Mouse (Mus musculus): Measurements from ENCODE around the gene Fam102a. TPM values are rescaled to one million over a fixed set of nuclear protein-coding genes. Genes with fewer than 3 reads are reported as not detected.
A peak's percentile ranks its signal among the peaks of the same experiment; 100 is the strongest.

Fam102a gene
- polyA plus RNA-seq, 1 experiment from 2014 or later = 15.5 TPM

DNA sequence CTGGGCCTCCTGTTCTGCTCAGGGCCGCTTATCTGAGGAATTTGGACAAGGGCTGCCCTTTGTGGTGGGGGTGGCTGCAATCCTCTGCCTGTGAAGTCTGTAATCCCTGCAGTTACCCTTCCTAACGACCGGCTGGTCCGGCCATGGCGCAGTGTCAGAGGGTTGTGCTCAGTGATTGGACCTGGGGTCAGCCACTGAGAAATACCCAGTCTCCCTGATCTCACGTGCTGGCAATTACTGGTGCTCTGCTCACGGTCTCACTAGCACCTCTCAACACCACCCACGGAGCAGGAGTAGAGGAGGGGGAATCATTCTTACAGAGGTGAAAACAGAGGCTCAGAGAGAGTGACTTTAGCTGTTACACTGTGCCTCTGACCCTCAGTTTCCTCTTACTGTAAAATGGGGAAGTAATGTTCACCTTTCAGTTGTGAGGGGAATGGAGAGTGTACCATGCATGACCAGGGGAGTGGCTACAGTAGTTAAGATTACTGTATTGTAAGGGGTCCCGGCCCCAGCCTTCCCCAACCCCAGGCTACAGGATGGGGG is 2.3 kb downstream of the Fam102a start:
- 14% methylated on average over 9 of the region's 9 CpGs for WGBS

DNA sequence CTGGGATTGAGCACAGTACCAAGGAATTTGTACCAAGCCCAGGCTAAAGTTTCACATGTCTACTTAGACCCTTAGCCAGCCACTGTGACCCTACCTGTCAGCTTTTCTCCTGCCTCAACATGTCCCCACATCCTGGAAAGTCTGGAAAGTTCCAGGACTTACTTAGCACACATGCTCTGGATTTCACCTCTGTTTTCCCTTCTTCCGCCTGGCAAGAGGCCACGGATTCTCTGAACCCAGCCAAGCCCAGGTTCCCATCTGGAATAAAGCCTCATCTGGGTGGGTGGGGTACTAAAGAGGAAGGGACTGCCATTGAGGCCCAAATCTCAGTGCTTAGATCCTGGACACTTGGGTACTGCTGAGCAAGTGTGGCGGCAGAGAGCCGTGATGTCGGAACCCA is 2.8 kb downstream of the Fam102a start:
- Histone ChIP-seq H3K4me2 (replicated peaks) (peak overlapping the region; percentile 64), H3K36me3 (no peaks in the 10 kb centered on the region), H3K4me3 (peak overlapping the region; percentile 91), H3K27me3 (no peaks in the 10 kb centered on the region), H3K9ac (peak overlapping the region; percentile 97; the same call in 1 of the 2 replicates), H3K4me1 (peaks cover 68% of the 10 kb centered on the region), H3K9me3 (replicated peaks) (no peaks in the 10 kb centered on the region), H3K27ac (no peak overlapping the region)
- 78% methylated on average over 5 of the region's 5 CpGs for WGBS
- no peak for ATAC-seq (ENCODE audit: low FRiP score)

More for the DNA sequence above, 2.3 kb downstream of the Fam102a start:
- H3K27me3 ChIP-seq = no peaks in the 10 kb centered on the region
- no peaks in the 10 kb centered on the region for H3K36me3 ChIP-seq
- peak overlapping the region; percentile 64 for H3K4me2 ChIP-seq (replicated peaks)
- H3K9ac ChIP-seq = peak overlapping the region; percentile 97
- H3K4me1 ChIP-seq = peaks cover 68% of the 10 kb centered on the region
- no peak overlapping the region for H3K27ac ChIP-seq
- no peak for ATAC-seq (ENCODE audit: low FRiP score)
- no peaks in the 10 kb centered on the region for H3K9me3 ChIP-seq (replicated peaks)
- H3K4me3 ChIP-seq = peak overlapping the region; percentile 91

DNA sequence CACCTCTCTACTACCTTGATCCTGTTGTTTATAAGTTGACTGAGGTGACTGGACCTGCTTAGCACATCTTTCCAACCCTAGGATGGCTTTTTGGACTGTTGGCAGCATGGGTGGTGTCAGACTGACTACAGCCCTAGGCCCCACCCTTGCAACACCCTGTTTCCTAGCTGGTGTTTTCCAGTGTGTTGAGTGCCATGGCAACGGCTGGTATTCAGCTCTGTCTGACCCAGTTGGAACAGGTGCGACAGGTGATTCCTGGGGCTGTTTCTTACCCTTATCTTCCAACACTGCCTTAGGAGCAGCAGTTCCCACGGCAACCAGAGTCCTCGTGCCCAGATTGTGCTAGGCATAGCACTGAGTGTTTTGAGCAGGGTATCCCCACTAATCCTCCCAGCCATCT is 3.3 kb downstream of the Fam102a start:
- WGBS = 74% methylated on average over 4 of the region's 4 CpGs
- Histone ChIP-seq H3K4me1 (peaks cover 65% of the 10 kb centered on the region), H3K27ac (no peak overlapping the region), H3K9ac (peak overlapping the region; percentile 97; the same call in 1 of the 2 replicates), H3K4me3 (no peak overlapping the region), H3K9me3 (replicated peaks) (no peaks in the 10 kb centered on the region), H3K27me3 (no peaks in the 10 kb centered on the region), H3K4me2 (replicated peaks) (peak overlapping the region; percentile 64), H3K36me3 (no peaks in the 10 kb centered on the region)
- ATAC-seq (ENCODE audit: low FRiP score) = no peak

DNA sequence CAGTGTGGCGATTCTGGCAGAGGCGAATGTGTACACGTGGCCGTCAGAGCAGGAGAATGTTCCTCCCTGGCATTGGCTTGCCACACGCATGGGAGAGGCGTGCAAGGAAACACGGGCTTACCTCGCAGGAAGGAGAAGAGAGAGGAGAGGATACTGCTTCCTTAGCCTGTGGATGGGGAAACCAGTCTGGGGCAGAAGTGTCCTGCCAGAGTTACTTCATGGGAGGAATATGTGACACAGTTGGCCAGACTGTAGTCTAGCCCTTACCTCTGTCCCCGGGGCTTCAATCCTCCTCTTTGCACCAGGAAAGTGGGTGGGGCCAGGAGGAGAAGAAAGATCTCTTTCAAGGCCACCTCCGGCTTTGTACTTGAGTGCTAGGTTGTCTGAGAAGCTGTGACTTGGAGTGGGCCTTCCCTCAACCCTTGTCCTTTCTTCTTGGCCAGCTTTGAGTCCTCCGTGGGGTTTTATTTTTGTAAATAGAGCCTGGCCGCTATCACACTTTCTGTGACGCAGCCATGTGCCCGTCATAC is 4.4 kb downstream of the Fam102a start:
- Histone ChIP-seq H3K27ac (no peak overlapping the region; the same call in 1 of the 2 replicates), H3K4me2 (replicated peaks) (peak overlapping the region; percentile 64), H3K4me1 (peaks cover 55% of the 10 kb centered on the region), H3K9me3 (replicated peaks) (no peaks in the 10 kb centered on the region), H3K27me3 (no peaks in the 10 kb centered on the region), H3K4me3 (no peak overlapping the region), H3K9ac (no peak overlapping the region), H3K36me3 (no peaks in the 10 kb centered on the region)
- 80% methylated on average over 14 of the region's 14 CpGs for WGBS
- ATAC-seq (ENCODE audit: low FRiP score) = no peak

DNA sequence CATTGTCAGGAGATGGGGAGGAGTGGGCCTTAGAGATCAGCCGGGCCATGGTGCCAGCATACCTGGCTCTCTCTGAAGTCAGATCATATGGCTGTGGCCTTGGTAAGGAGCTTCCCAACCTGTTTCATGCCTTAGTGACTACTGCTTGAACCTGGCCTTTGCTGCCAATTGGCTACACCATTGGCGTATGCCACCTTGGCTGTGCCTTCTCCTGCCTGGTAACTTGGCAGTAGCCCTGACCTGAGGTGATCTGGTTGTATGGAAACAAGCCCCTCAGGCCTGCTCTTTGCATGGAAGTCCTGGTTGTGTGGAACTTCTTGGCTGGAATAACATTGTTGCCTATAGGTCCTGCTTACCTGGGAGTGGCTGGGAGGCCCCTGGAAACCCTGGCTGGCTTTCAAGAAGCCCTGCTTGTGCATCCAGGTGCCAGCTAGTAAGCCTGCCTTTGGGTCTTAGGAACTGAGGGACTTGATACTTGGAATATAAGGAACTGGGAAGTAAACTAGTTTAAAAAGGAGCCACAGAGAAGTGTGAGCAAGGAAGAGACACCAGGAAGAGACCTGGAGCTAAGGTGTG is 6.3 kb downstream of the Fam102a start:
- H3K4me1 ChIP-seq = peaks cover 49% of the 10 kb centered on the region
- no peaks in the 10 kb centered on the region for H3K36me3 ChIP-seq
- no peak for ATAC-seq (ENCODE audit: low FRiP score)
- H3K27ac ChIP-seq = no peak overlapping the region
- H3K4me2 ChIP-seq (replicated peaks) = no peak overlapping the region
- H3K4me3 ChIP-seq = no peak overlapping the region
- H3K9ac ChIP-seq = no peak overlapping the region
- H3K27me3 ChIP-seq = no peaks in the 10 kb centered on the region
- H3K9me3 ChIP-seq (replicated peaks) = no peaks in the 10 kb centered on the region
- 92% methylated on average over 2 of the region's 2 CpGs for WGBS

DNA sequence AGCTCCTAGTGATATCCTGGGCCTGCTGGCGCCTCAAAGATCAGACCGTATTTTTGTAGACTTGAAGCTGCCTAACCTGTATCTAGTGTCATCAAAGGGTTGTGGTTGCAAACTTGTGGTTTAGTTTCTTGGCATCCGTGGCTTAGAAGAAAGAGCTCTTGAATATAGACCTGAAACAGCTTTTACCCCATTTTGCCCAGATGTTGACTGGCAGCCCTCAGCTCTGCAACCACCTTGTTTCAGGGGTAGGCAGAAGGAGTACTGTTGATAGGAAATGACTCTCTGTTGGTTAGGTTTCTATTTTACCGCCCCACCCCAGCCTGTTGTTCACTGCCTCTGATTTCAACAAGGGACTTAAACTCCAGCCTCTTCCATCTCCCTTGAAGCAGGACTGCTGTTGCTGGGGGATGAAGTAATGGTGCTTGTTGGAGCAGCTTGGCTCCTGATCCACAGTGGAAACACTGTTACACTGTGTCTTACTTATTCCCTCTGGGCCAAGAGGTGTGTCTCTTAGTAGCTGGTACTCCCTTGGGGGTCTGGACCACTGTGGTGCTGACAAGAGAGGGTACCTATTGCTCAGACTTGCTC is 6.9 kb downstream of the Fam102a start:
- 93% methylated on average over 4 of the region's 4 CpGs for WGBS

DNA sequence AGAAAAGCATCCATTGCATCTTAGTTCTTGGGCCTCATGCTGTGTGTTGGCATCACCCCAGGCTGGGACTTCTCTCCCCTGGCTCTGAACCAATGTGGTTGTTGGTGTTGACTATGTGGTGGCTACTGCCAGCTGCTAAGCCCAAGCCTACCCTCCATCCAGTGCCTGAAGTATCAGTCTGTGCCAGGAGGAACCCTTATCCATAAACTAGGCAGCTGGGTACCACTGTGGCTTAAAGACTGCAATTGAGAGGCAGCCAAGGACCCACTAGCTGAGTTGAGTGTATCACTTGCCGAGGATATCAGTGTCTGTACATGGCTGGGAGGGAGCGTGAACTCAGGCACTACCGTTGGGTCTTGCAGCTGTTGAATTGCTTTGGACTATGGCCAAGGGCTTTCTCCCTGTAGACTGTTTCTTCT is 7.9 kb downstream of the Fam102a start:
- ATAC-seq (ENCODE audit: low FRiP score) = no peak
- H3K4me2 ChIP-seq (replicated peaks) = no peak overlapping the region

More for the DNA sequence above, 6.9 kb downstream of the Fam102a start:
- H3K9me3 ChIP-seq (replicated peaks) = no peaks in the 10 kb centered on the region
- no peak overlapping the region for H3K9ac ChIP-seq
- H3K36me3 ChIP-seq = no peaks in the 10 kb centered on the region
- no peak overlapping the region for H3K27ac ChIP-seq
- H3K4me3 ChIP-seq = no peak overlapping the region
- no peaks in the 10 kb centered on the region for H3K27me3 ChIP-seq
- H3K4me2 ChIP-seq (replicated peaks) = no peak overlapping the region
- no peak for ATAC-seq (ENCODE audit: low FRiP score)
- peaks cover 42% of the 10 kb centered on the region for H3K4me1 ChIP-seq

DNA sequence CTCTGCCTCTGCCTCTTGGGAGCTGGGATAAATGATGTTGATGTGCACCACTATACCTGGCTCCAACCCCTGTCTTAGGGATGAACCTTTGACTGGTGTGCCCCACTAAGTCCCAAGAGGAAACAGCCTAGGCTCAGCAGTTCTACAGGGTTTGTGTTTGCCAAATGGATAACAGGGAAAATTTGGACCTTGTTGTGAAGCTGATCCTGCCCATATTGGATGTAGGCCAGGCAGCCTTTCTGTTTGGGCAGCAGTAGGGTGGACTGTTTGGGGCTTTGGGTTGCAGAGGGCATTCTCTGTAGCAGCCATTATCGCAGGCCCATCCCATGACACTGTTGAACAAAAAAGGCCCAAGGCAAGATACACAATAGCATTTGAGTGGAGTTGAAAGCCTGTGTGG is 11.8 kb downstream of the Fam102a start:
- H3K4me1 ChIP-seq = peaks cover 25% of the 10 kb centered on the region
- no peaks in the 10 kb centered on the region for H3K36me3 ChIP-seq
- H3K4me2 ChIP-seq (replicated peaks) = no peak overlapping the region
- no peak overlapping the region for H3K9ac ChIP-seq
- H3K4me3 ChIP-seq = no peak overlapping the region
- ATAC-seq (ENCODE audit: low FRiP score) = no peak
- H3K27ac ChIP-seq = no peak overlapping the region
- no peaks in the 10 kb centered on the region for H3K27me3 ChIP-seq
- no peaks in the 10 kb centered on the region for H3K9me3 ChIP-seq (replicated peaks)
- WGBS = 88% methylated on average over 1 of the region's 1 CpGs

More for the DNA sequence above, 7.9 kb downstream of the Fam102a start:
- Histone ChIP-seq H3K9me3 (replicated peaks) (no peaks in the 10 kb centered on the region), H3K4me1 (peaks cover 32% of the 10 kb centered on the region), H3K27me3 (no peaks in the 10 kb centered on the region), H3K4me3 (no peak overlapping the region), H3K36me3 (no peaks in the 10 kb centered on the region), H3K27ac (no peak overlapping the region), H3K9ac (no peak overlapping the region)
- 88% methylated on average over 3 of the region's 3 CpGs for WGBS

DNA sequence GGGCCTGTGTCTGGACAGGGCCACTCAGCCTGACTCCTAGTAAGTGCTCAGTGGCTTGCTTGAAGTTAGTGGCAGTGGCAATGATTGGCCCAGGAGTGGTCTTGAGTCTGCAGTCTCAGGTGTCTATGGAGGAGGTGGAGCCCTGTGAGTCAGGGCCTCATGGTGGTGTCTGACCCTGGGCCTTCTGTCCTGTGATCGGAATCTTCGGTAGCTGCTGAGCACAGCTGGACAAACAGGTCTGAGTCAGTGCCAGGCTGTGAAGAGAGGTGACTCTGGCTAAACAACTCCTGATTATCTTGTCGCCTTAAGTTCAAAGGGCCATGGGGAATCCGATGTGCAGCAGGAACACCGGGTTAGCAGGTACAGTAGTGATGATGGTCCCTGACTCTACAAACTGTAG is 12.2 kb downstream of the Fam102a start:
- WGBS = 82% methylated on average over 5 of the region's 5 CpGs
- ATAC-seq (ENCODE audit: low FRiP score) = no peak

DNA sequence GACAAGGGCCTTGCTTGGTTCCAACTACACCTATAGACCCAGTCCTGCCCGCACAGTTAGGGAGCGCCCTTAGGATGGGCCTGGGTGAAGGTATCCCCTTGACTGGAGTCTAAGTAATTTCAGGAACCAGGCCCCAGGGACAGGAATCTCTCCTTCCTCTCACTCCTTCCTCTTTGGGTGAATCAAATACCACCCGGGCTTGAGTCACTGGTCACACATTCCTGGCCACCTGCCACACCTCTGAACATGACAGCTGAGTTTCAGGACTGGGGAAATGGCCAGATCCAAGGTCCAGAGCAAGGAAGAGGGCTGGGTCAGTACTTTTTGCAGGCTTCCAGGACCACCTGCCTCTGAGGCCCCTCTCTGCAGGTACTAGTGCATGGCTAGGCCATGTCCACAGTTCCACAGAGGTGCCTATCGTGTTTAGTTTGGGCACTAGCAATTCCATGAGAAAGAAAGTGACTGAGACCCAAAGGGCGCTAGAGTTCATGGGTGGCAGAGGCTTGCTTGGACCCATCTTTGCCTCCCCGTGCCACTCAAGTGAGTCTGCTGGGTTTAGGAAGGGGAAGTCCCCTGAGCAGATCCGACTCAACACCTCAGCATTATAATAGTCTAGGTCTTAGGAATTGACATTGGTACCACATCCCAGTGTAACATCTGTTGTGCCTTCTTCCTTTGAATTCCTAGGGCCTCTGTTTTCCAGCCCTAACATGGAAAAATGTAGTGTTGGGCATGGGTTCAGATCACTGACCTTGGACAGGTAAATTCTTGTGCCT is 13.0 kb downstream of the Fam102a start:
- Histone ChIP-seq H3K4me1 (peaks cover 25% of the 10 kb centered on the region), H3K4me2 (replicated peaks) (no peak overlapping the region), H3K9ac (no peak overlapping the region), H3K36me3 (no peaks in the 10 kb centered on the region), H3K27ac (no peak overlapping the region), H3K4me3 (no peak overlapping the region), H3K9me3 (replicated peaks) (no peaks in the 10 kb centered on the region), H3K27me3 (no peaks in the 10 kb centered on the region)
- 89% methylated on average over 7 of the region's 7 CpGs for WGBS
- no peak for ATAC-seq (ENCODE audit: low FRiP score)

More for the DNA sequence above, 12.2 kb downstream of the Fam102a start:
- H3K36me3 ChIP-seq = no peaks in the 10 kb centered on the region
- H3K4me2 ChIP-seq (replicated peaks) = no peak overlapping the region
- H3K9me3 ChIP-seq (replicated peaks) = no peaks in the 10 kb centered on the region
- no peak overlapping the region for H3K27ac ChIP-seq
- H3K4me3 ChIP-seq = no peak overlapping the region
- no peak overlapping the region for H3K9ac ChIP-seq
- H3K4me1 ChIP-seq = peaks cover 25% of the 10 kb centered on the region
- H3K27me3 ChIP-seq = no peaks in the 10 kb centered on the region

DNA sequence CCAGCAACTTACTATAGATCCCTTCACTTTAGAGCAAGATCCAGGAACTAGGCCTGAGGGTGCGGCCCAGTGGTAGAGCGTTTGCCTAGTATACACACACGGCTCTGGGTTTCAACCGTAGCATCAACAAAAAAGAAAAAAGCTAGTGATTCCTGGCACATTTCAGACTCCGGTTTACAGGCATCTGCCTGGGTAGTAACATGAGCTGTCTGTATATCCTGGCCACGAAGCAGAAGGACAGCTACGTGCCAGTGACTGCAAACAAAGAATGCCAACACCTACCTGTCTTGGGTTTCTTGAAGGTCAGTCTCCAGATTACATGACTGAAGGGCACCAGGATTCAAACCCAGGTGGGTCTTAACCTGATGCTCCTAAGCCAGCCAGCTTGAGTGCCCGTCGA is 14.0 kb downstream of the Fam102a start:
- H3K4me3 ChIP-seq = no peak overlapping the region
- H3K9ac ChIP-seq = no peak overlapping the region
- no peaks in the 10 kb centered on the region for H3K27me3 ChIP-seq
- no peaks in the 10 kb centered on the region for H3K9me3 ChIP-seq (replicated peaks)
- peaks cover 25% of the 10 kb centered on the region for H3K4me1 ChIP-seq
- 86% methylated on average over 9 of the region's 9 CpGs for WGBS
- no peak for ATAC-seq (ENCODE audit: low FRiP score)
- no peaks in the 10 kb centered on the region for H3K36me3 ChIP-seq
- H3K4me2 ChIP-seq (replicated peaks) = no peak overlapping the region
- H3K27ac ChIP-seq = no peak overlapping the region

DNA sequence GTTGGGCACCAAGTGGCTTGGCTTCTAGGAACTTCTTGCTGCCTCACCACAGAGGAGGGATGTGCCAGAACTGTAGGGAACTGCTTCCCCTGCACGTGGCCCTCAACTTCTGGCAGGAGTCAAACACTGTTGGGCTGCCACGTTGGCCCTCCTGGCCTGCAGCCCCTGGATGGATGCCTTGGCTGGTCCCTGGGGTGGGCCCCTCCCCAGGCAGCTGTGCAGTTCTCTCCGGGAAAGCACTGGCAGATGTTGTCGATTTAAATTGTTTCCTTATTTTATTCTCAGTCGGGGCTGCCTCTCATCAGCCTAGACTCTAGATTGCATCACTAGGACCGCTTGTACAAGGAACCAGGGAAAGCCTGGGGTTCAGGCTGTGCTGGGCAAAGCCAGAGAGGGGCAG is 14.6 kb downstream of the Fam102a start:
- no peaks in the 10 kb centered on the region for H3K9me3 ChIP-seq (replicated peaks)
- H3K27me3 ChIP-seq = no peaks in the 10 kb centered on the region
- H3K27ac ChIP-seq = no peak overlapping the region
- no peak for ATAC-seq (ENCODE audit: low FRiP score)
- H3K36me3 ChIP-seq = no peaks in the 10 kb centered on the region
- WGBS = 76% methylated on average over 6 of the region's 6 CpGs
- H3K9ac ChIP-seq = no peak overlapping the region
- no peak overlapping the region for H3K4me3 ChIP-seq
- H3K4me2 ChIP-seq (replicated peaks) = no peak overlapping the region
- H3K4me1 ChIP-seq = peaks cover 25% of the 10 kb centered on the region

All from hindbrain, embryonic 12.5 days (tissue).